Mouse (Mus musculus) heart, adult 2 months (tissue): ENCODE data around the gene Senp8. TPM values are rescaled to one million over a fixed set of nuclear protein-coding genes. Genes with fewer than 3 reads are reported as not detected.

Experiments
- DNase-seq, 2 experiments: peaks; one replicate each; pipeline ENCODE4 v3.0.0; 2021
- H3K27ac ChIP-seq: fragments of 200-600 bp; 2 replicates; pipeline ENCODE4 v1.8.1; 2022
- H3K27me3 ChIP-seq: fragments of 200-500 bp; 2 replicates; pipeline ENCODE4 v1.6.1; 2012; ENCODE audit warnings: mild to moderate bottlenecking, low read length, inconsistent platforms, mixed read lengths; ENCODE audit not compliant: control insufficient read depth, insufficient read depth
- H3K36me3 ChIP-seq: fragments of 200-500 bp; 2 replicates; pipeline ENCODE4 v1.6.1; 2012; ENCODE audit warnings: low read length, inconsistent platforms; ENCODE audit not compliant: control insufficient read depth, insufficient read depth
- H3K4me1 ChIP-seq: fragments of 200-500 bp; 2 replicates; pipeline ENCODE4 v1.6.1; 2011; ENCODE audit warnings: low read length; ENCODE audit not compliant: control insufficient read depth, insufficient read depth
- H3K4me3 ChIP-seq: fragments of 200-600 bp; 2 replicates; pipeline ENCODE4 v1.8.1; 2022
- H3K79me2 ChIP-seq: fragments of 200-500 bp; replicated peaks from 2 replicates; pipeline ENCODE4 v1.6.1; 2012; ENCODE audit warnings: mild to moderate bottlenecking, inconsistent platforms, low read length, moderate library complexity, mixed read lengths; ENCODE audit not compliant: control insufficient read depth, insufficient read depth
- H3K9ac ChIP-seq: fragments of 200-500 bp; 2 replicates; pipeline ENCODE4 v1.6.1; 2012; ENCODE audit warnings: low read depth, mild to moderate bottlenecking, control low read depth, inconsistent platforms, low read length, mixed read lengths
- CTCF ChIP-seq: fragments of 200-600 bp; IDR thresholded peaks from 2 replicates; pipeline ENCODE4 v1.8.1; 2022; ENCODE audit warnings: antibody characterized with exemption, mild to moderate bottlenecking, moderate library complexity
- EP300 ChIP-seq: fragments of 200-500 bp; IDR thresholded peaks from 2 replicates; pipeline ENCODE4 v1.6.1; 2011; ENCODE audit warnings: low read depth, low read length, control low read depth; ENCODE audit not compliant: insufficient read depth
- POLR2A ChIP-seq: fragments of 200-500 bp; IDR thresholded peaks from 2 replicates; pipeline ENCODE4 v1.6.1; 2011; ENCODE audit warnings: mild to moderate bottlenecking, low read depth, low read length, control low read depth; ENCODE audit not compliant: insufficient read depth
- WGBS: fragments of 180-500 bp; shearing (Covaris S2); methylation state at CpG from one replicate; pipeline ENCODE4 v1.1.7; 2018; 5-methylcytosine and 5-hydroxymethylcytosine counted together
- intact Hi-C: fragments of 180-260 bp; cut with DNase I; formaldehyde crosslinking; loops from one replicate; pipeline ENCODE4 v1.15.1; 2025
- polyA plus RNA-seq: library from polyadenylated mRNA; depleted of rRNA; stranded (reverse); fragments of >200 nt; gene quantifications from 2 replicates; pipeline ENCODE4 v1.2.3, GENCODE M21; 2012
- total RNA-seq, 2 experiments: library from RNA; stranded (reverse); gene quantifications; 2 replicates each; pipeline ENCODE4 v1.2.3; 2021

The Senp8 gene
- total and polyA plus RNA-seq, 3 experiments: 4.2 to 8.3 (median 8.1) TPM

DNA sequence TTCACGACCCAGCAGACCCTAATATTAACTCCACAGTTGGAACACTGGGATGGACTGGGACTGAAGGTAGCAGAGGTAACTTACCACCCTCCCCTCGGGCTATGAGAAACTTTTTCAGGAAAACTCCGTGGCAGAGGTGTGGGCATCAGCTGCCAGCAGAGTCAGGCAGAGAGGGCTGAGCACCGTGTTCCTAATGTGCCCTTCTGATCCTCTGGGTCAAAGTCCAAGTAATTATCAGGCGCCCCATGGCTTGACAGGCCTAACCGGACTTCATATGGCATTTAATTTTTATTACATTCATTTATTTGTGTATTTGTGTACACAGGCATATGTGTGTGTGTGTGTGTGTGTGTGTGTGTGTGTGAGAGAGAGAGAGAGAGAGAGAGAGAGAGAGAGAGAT, 47.4 kb downstream of the Senp8 start:
- intact Hi-C loops: no loop called here
- WGBS: 79% methylated on average over 6 of the region's 6 CpGs

DNA sequence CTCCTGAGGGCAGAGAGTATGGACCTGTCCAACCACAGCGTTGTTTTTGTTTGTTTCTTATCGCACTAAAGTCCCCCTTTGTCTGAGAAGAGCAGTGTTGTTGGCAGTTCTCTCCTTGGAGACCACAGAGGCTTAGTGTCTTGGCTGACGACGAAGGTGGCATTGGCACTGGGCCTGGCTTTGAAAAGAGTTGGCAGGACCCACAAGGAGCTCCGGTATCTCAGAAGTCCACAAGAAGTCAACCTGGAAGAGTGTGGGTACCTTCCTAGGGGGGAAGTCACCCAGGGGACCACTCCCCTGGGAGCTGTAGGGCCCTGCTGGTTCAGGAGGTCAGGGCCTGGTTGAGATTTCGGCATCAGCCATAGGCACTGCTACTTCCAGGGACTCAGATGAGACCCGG, 49.4 kb downstream of the Senp8 start:
- H3K36me3 ChIP-seq: no peaks in the 10 kb centered on the region
- no peaks in the 10 kb centered on the region for H3K79me2 ChIP-seq
- WGBS: 79% methylated on average over 7 of the region's 7 CpGs
- no peaks in the 10 kb centered on the region for H3K27me3 ChIP-seq
- no peak overlapping the region for H3K4me3 ChIP-seq
- H3K9ac ChIP-seq: no peak overlapping the region
- TF ChIP-seq EP300: no peak
- TF ChIP-seq POLR2A: no peak
- no peak for TF ChIP-seq CTCF
- no peak for DNase-seq
- intact Hi-C loops: no loop called here
- H3K27ac ChIP-seq: no peak overlapping the region
- H3K4me1 ChIP-seq: no peaks in the 10 kb centered on the region

More for the DNA sequence above, 47.4 kb downstream of the Senp8 start:
- Histone ChIP-seq H3K79me2 (no peaks in the 10 kb centered on the region), H3K36me3 (no peaks in the 10 kb centered on the region), H3K9ac (no peak overlapping the region), H3K4me3 (no peak overlapping the region), H3K27ac (no peak overlapping the region), H3K4me1 (no peaks in the 10 kb centered on the region), H3K27me3 (no peaks in the 10 kb centered on the region; the same call in 1 of the 2 replicates)
- TF ChIP-seq CTCF: no peak
- no peak for TF ChIP-seq EP300
- TF ChIP-seq POLR2A: no peak
- DNase-seq: no peak

DNA sequence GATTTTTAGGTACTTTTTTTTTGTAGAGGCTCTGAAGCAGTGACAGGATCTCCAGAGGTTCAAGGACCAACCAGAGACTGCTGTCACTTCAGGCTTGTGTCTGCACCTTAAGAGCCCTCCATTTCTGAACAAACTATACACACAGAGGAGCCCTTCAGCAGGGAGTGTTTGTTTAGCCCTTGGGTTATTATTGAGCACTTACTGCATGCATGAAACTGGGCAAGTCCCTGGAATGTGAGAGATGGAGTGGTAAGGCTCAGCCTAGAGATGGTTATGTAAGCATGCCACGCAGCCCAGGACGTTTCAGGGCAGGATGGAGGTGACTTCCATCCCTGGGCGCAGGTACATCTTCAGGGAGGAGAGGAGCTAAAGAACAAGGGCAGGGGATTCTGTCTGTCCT, 54.1 kb downstream of the Senp8 start:
- Histone ChIP-seq H3K9ac (no peak overlapping the region), H3K36me3 (no peaks in the 10 kb centered on the region), H3K4me3 (no peak overlapping the region), H3K4me1 (peaks cover 4% of the 10 kb centered on the region), H3K27ac (no peak overlapping the region), H3K79me2 (no peaks in the 10 kb centered on the region), H3K27me3 (no peaks in the 10 kb centered on the region)
- 83% methylated on average over 3 of the region's 3 CpGs for WGBS
- TF ChIP-seq EP300 (no peak), POLR2A (no peak), CTCF (no peak)
- DNase-seq: no peak
- intact Hi-C loops: no loop called here

DNA sequence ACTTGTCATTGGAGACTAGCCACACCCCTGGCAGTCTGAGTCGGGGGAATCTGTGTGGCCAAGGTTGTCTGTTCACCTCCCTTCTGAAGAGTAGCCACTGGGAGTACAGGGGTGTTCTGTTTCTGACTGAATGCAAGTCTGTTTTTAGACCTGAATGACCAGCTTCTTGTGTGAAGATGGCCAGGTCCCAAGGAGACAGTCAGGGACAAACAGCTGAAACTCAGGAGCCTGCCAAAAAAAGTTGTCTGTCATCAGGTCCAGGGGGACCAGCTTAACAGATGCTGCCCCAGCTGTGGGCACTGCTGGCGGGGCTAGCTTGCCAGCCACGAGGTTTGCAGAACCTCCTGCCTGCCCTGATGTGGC, 55.1 kb downstream of the Senp8 start:
- Histone ChIP-seq H3K9ac (no peak overlapping the region), H3K4me1 (peaks cover 4% of the 10 kb centered on the region), H3K27ac (no peak overlapping the region), H3K27me3 (no peaks in the 10 kb centered on the region), H3K36me3 (no peaks in the 10 kb centered on the region), H3K79me2 (no peaks in the 10 kb centered on the region), H3K4me3 (no peak overlapping the region)
- WGBS: 22% methylated on average over 3 of the region's 3 CpGs
- DNase-seq: peak in 1 of 2 experiments; percentile 22
- TF ChIP-seq CTCF (no peak), EP300 (no peak), POLR2A (no peak)
- intact Hi-C loops: no loop called here

DNA sequence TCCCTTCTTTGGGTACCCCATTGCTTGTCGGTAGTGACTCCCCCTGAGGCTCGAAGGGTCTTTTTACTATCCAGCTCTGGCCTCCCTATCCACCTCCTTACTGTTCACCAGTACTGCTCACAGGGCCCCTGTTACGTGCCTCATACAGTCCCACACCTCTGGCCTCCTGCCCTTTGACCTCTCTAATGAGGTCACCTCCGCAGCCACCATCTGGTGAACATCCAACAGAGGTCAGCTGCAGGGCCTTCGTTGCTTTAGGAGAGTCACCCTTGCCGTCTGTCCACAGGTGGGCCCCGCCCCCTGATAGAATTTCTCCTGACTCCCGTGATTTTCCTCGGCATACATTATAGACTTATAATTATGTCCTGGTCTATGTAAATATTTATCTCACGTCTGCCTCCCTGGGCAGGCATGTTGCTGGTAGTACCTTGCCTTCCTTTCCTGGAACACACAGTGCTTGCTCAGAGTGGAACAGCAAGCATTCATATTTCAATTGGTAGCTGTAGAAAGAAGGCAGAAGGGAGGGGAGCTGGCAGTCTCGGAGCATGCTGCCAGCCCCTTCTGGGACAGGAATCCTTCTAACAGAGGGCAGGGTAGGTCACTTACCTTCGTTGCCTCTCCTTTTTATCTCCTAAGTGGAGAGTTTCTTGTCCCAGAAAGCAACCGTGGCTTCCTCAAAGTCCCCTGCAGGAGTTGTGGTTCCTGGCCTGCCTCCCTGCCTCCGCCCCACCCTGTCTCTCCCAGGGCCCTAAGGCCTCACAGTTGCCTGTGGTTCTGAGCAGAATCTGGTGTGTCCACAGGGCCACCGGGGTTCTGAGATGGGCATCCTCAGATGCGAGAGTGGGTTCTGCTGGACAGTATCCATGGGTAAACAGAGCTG, 55.7 kb downstream of the Senp8 start:
- H3K4me3 ChIP-seq: no peak overlapping the region
- no peak overlapping the region for H3K27ac ChIP-seq
- peaks cover 4% of the 10 kb centered on the region for H3K4me1 ChIP-seq
- H3K27me3 ChIP-seq: no peaks in the 10 kb centered on the region
- no peaks in the 10 kb centered on the region for H3K36me3 ChIP-seq
- 54% methylated on average over 16 of the region's 16 CpGs for WGBS
- TF ChIP-seq CTCF (no peak), EP300 (no peak), POLR2A (no peak)
- H3K79me2 ChIP-seq: no peaks in the 10 kb centered on the region
- intact Hi-C loops: no loop called here
- no peak for DNase-seq
- no peak overlapping the region for H3K9ac ChIP-seq

DNA sequence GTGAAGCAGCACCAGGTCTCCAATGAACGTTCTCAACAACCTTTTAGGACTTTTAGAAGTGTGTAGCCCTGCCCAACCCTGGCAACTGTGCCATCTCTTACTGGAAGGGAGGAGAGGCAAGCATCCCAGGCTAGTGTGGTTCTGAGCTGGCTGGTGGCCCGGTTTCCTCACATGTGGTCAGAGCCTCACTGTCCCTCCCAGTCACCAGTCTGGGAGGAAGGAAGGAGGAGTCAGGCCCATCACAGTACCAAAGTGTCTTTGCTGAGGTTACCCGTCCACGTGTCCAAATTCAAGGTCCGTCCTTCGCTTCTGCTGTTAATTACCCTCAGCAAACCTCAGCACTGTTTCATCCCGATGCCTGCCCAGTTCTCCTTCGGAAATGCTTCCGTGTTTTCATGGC, 58.4 kb downstream of the Senp8 start:
- H3K27ac ChIP-seq: no peak overlapping the region
- 40% methylated on average over 9 of the region's 9 CpGs for whole genome bisulfite sequencing
- H3K4me3 ChIP-seq: peak overlapping the region; percentile 27; the same call in 1 of the 2 replicates
- TF ChIP-seq CTCF (no peak), POLR2A (no peak), EP300 (no peak)
- no peaks in the 10 kb centered on the region for H3K36me3 ChIP-seq
- H3K9ac ChIP-seq: no peak overlapping the region; the same call in 1 of the 2 replicates
- no peaks in the 10 kb centered on the region for H3K27me3 ChIP-seq
- no peaks in the 10 kb centered on the region for H3K79me2 ChIP-seq
- peaks cover 4% of the 10 kb centered on the region for H3K4me1 ChIP-seq
- intact Hi-C loops: no loop called here
- DNase-seq: peak; percentile 37 to 52
